Mouse (Mus musculus): ENCODE measurements around the gene Olfr318. TPM values are rescaled to one million over a fixed set of nuclear protein-coding genes. Genes with fewer than 3 reads are reported as not detected.

The Olfr318 gene
- polyA plus RNA-seq, 1 experiment: not detected

DNA sequence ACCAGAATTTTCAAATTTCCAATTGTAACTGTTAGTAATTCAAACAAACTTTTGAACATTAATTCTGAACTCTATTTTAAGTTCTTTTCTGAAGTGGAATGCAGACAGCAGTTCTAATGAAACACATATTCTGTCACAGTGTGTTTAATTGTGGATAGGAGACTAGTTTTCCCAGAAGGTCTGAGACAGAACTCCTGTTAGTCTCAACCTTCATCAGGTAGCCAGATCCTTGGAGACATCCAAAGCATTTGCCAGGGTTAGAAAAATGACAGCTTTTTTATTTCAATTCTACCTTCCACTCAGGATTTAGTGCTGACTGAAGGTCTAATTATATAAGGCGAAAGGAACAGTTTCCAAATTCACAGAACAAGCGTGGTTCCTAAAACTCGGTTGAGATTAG lies 25.0 kb downstream of the Olfr318 start, which contains the start of gene Olfr319:
Gene Olfr319, plus strand, starts transcription at position 301 of the 400 bp plus-strand sequence.
- Histone ChIP-seq H3K36me3 (ENCODE audit: control insufficient read depth) (no peaks in the 10 kb centered on the region), H3K4me3 (replicated peaks) (no peak within 1 kb of the TSS), H3K27me3 (ENCODE audit: control insufficient read depth) (no peaks in the 10 kb centered on the region), H3K4me1 (ENCODE audit: control insufficient read depth) (no peaks in the 10 kb centered on the region), H3K9me3 (ENCODE audit: control insufficient read depth, low read length) (peaks cover 9% of the 10 kb centered on the region)
- TF ChIP-seq GATA1 (IDR thresholded peaks at IDR 0.05; ENCODE audit: low read length) (no peak), TAL1 (IDR thresholded peaks at IDR 0.05; ENCODE audit: low read length) (no peak)

DNA sequence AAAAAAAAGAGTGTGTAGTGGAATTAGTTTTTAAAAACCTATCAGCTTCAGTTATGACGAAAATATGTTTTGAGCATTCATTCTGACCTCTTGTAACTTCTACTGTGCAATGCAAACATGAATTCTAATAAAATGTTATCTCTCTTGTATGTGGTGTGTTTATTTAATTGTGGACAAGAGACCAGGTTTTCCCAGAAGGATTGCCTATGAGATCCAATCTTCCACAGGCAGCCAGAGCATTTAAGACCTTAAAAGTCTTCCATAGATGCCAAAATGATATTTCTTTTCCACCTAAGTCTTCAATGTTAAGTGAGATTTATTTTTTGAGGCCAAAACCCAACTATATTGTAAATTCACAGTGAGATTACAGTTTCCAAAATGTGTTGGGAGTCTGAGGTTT lies 43.0 kb downstream of the Olfr318 start, which contains the start of gene Olfr320:
Gene Olfr320, plus strand, starts transcription at position 301 of the 400 bp plus-strand sequence.
- Histone ChIP-seq H3K36me3 (ENCODE audit: control insufficient read depth) (no peaks in the 10 kb centered on the region), H3K4me3 (replicated peaks) (no peak within 1 kb of the TSS), H3K27me3 (ENCODE audit: control insufficient read depth) (no peaks in the 10 kb centered on the region), H3K9me3 (ENCODE audit: control insufficient read depth, low read length) (no peaks in the 10 kb centered on the region), H3K4me1 (ENCODE audit: control insufficient read depth) (no peaks in the 10 kb centered on the region)
- TF ChIP-seq TAL1 (IDR thresholded peaks at IDR 0.05; ENCODE audit: low read length) (no peak), GATA1 (IDR thresholded peaks at IDR 0.05; ENCODE audit: low read length) (no peak)

DNA sequence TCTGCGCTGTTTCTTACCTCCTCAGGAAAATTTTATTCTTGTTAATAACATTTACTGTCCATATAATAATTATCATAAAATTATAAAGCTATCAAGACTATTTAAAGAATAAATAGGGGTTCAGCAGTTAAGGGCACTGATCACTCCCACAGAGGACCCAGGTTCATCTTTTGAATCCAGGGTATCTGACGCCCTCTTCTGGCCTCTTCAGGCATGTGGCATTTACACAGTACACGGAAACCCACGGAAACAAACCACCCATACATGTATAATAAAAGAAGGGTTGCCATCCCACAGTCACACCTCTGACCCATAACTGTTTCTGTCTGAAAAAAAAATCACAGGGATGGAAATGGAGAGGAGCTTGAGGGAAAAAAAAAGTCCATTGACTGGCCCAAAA lies 52.0 kb downstream of the Olfr318 start:
- no peak overlapping the region for H3K4me3 ChIP-seq (replicated peaks)
- no peaks in the 10 kb centered on the region for H3K9me3 ChIP-seq (ENCODE audit: control insufficient read depth, low read length)
- TF ChIP-seq GATA1 (IDR thresholded peaks at IDR 0.05; ENCODE audit: low read length): no peak
- TF ChIP-seq TAL1 (IDR thresholded peaks at IDR 0.05; ENCODE audit: low read length): no peak

DNA sequence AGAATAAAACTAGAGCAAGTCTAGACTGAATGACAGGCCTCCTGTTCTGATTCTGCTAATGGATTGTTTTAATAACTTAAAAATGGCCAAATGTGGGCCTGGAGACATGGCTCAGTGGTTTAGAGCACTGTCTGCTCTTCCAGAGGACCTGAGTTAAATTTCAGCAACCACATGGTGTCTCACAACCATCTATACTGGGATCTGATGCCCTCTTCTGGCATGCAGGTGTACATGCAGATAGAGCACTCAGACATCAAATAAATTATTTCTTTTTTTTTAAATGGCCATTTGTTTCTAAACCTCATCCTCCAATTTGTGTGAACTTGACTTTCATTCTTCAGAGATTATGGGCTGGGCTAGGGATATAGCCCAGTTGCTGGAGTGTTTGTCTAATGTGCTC lies 54.6 kb downstream of the Olfr318 start:
- no peaks in the 10 kb centered on the region for H3K27me3 ChIP-seq (ENCODE audit: control insufficient read depth)
- no peak for TF ChIP-seq GATA1 (IDR thresholded peaks at IDR 0.05; ENCODE audit: low read length)
- no peak overlapping the region for H3K4me3 ChIP-seq (replicated peaks)
- no peaks in the 10 kb centered on the region for H3K36me3 ChIP-seq (ENCODE audit: control insufficient read depth)
- H3K4me1 ChIP-seq (ENCODE audit: control insufficient read depth): no peaks in the 10 kb centered on the region
- no peaks in the 10 kb centered on the region for H3K9me3 ChIP-seq (ENCODE audit: control insufficient read depth, low read length)

More for the DNA sequence above, 52.0 kb downstream of the Olfr318 start:
- H3K27me3 ChIP-seq (ENCODE audit: control insufficient read depth): no peaks in the 10 kb centered on the region
- no peaks in the 10 kb centered on the region for H3K4me1 ChIP-seq (ENCODE audit: control insufficient read depth)
- H3K36me3 ChIP-seq (ENCODE audit: control insufficient read depth): no peaks in the 10 kb centered on the region

Other genes with a start within 250 kb of the Olfr318 start
- not detected in 2 replicates for gene Olfr332, start 231.5 kb downstream of the Olfr318 start, polyA plus RNA-seq (2012)
- not detected in 2 replicates for gene Olfr331, start 221.4 kb downstream of the Olfr318 start, polyA plus RNA-seq (2012)
- not detected in 2 replicates for gene Olfr330, start 189.2 kb downstream of the Olfr318 start, polyA plus RNA-seq (2012)
- gene Olfr329-ps, start 177.6 kb downstream of the Olfr318 start, polyA plus RNA-seq (2012): not detected in 2 replicates
- not detected in 2 replicates for gene Olfr328, start 168.4 kb downstream of the Olfr318 start, polyA plus RNA-seq (2012)
- 0.02 TPM in 1 of 2 replicates, not detected in the other for gene Olfr224, start 153.5 kb downstream of the Olfr318 start, polyA plus RNA-seq (2012)
- not detected in 2 replicates for gene Olfr325, start 146.3 kb downstream of the Olfr318 start, polyA plus RNA-seq (2012)
- gene Olfr324, start 128.9 kb downstream of the Olfr318 start, polyA plus RNA-seq (2012): not detected in 2 replicates
- not detected in 2 replicates for gene 2210407C18Rik, start 107.9 kb downstream of the Olfr318 start, polyA plus RNA-seq (2012)
- gene Olfr323, start 93.5 kb downstream of the Olfr318 start, polyA plus RNA-seq (2012): 0.02 TPM in 1 of 2 replicates, not detected in the other
- 5.5 and 5.7 TPM in 2 replicates for gene Trim58, start 83.5 kb downstream of the Olfr318 start, polyA plus RNA-seq (2012)
- 0.04 and 0.05 TPM in 2 replicates for gene Olfr322, start 65.2 kb downstream of the Olfr318 start, polyA plus RNA-seq (2012)
- not detected in 2 replicates for gene Olfr320, start 42.9 kb downstream of the Olfr318 start, polyA plus RNA-seq (2012)
- not detected in 2 replicates for gene Olfr319, start 24.9 kb downstream of the Olfr318 start, polyA plus RNA-seq (2012)
- not detected in 2 replicates for gene Olfr317, start 15.2 kb upstream of the Olfr318 start, polyA plus RNA-seq (2012)
- gene Olfr316, start 28.7 kb upstream of the Olfr318 start, polyA plus RNA-seq (2012): not detected in 2 replicates
- gene Olfr315, start 49.2 kb upstream of the Olfr318 start, polyA plus RNA-seq (2012): not detected in 2 replicates
- gene Olfr314, start 58.9 kb upstream of the Olfr318 start, polyA plus RNA-seq (2012): not detected in 2 replicates
- gene Fam183b, start 77.9 kb upstream of the Olfr318 start, polyA plus RNA-seq (2012): not detected in 2 replicates
- gene Olfr313, start 91.0 kb upstream of the Olfr318 start, polyA plus RNA-seq (2012): not detected in 2 replicates
- gene Olfr312, start 105.2 kb upstream of the Olfr318 start, polyA plus RNA-seq (2012): not detected in 2 replicates
- gene Olfr311, start 115.2 kb upstream of the Olfr318 start, polyA plus RNA-seq (2012): not detected in 2 replicates
- 0.01 TPM in 1 of 2 replicates, not detected in the other for gene Gm12258, start 123.1 kb upstream of the Olfr318 start, polyA plus RNA-seq (2012)
- gene 2810021J22Rik, start 143.2 kb upstream of the Olfr318 start, polyA plus RNA-seq (2012): 0.04 and 0.05 TPM in 2 replicates
- gene Zfp39, start 180.2 kb upstream of the Olfr318 start, polyA plus RNA-seq (2012): 0.07 and 0.10 TPM in 2 replicates
- gene Btnl10, start 193.9 kb upstream of the Olfr318 start, polyA plus RNA-seq (2012): 3.0 and 3.5 TPM in 2 replicates
- gene Rnf187, start 214.9 kb upstream of the Olfr318 start, polyA plus RNA-seq (2012): 58.5 and 75.1 TPM in 2 replicates
- gene Hist3h2ba, start 224.9 kb upstream of the Olfr318 start, polyA plus RNA-seq (2012): 5.1 and 5.4 TPM in 2 replicates
- gene Hist3h2a, start 230.7 kb upstream of the Olfr318 start, polyA plus RNA-seq (2012): 5.7 and 9.8 TPM in 2 replicates
- 0.14 TPM in 1 of 2 replicates, not detected in the other for gene Trim17, start 230.7 kb upstream of the Olfr318 start, polyA plus RNA-seq (2012)